Mouse (Mus musculus) stomach, postnatal 0 days (tissue): ENCODE results near the gene Cbarp.

Source experiments
- CTCF ChIP-seq: IDR thresholded peaks from 2 replicates; pipeline ENCODE4 v1.5.1; 2016; ENCODE audit warnings: antibody characterized with exemption, low read depth, mild to moderate bottlenecking, moderate library complexity
- EP300 ChIP-seq: optimal IDR thresholded peaks from 2 replicates; pipeline ENCODE3; 2016; ENCODE audit warnings: antibody characterized with exemption

DNA sequence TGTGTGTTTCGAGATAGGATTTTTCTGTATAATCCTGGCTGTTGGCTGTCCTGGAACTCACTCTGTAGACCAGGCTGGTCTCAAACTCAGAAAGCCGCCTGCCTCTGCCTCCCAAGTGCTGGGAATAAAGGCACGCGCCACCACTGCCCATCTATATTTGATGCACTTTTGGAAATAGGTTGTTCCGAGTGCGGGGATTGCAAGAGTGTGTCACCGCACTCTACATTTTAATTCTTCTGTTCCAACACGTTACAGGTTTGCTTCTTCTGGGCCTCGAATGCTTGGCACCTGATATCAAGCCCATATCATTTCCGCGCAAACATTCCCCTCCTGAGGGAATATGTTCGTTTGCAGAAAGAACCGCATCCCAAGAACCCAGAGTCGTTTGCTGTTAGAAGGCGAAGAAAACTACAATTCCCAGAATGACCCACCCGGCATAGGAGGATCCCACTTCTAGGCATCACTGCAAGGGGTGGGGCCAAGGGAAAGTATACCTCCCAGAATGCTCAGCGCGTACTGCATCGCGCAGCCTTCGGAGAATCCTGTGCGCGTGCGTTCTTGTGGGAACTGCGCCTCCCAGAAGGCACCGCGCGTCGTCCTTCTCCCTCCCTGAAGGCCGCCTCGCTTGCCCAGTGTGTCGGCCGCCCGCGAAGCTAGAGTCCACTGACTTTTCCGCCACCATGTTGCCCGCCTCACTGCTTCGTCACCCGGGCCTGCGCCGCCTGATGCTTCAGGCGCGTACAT lies 1.3 kb upstream of the Cbarp start:
- TF ChIP-seq CTCF (peak; percentile 17; the same call in 1 of the 2 replicates), EP300 (peak; percentile 65)
